Mouse (Mus musculus) hindbrain, embryonic 11.5 days (tissue): ENCODE measurements around the gene Isl1. TPM values are rescaled to one million over a fixed set of nuclear protein-coding genes. Genes with fewer than 3 reads are reported as not detected.

Source experiments
- ATAC-seq: fragments of 200-750 bp; cut with Nextera tagmentation; 2 replicates; pipeline ENCODE4 v1.8.0; 2017; ENCODE audit warnings: mild to moderate bottlenecking, moderate TSS enrichment, moderate library complexity; ENCODE audit not compliant: low FRiP score
- DNase-seq: peaks from one replicate; pipeline ENCODE4 v3.0.0-alpha.2; 2015; ENCODE audit warnings: low spot score
- H3K27ac ChIP-seq: fragments of 300-500 bp; sonication (generic); 2 replicates; pipeline ENCODE4 v1.5.1; 2014; ENCODE audit warnings: mild to moderate bottlenecking, low read depth, low read length
- H3K27me3 ChIP-seq: fragments of 300-500 bp; sonication (generic); 2 replicates; pipeline ENCODE4 v1.6.1; 2014; ENCODE audit warnings: mild to moderate bottlenecking, low read length, moderate library complexity, mixed read lengths; ENCODE audit not compliant: control insufficient read depth, insufficient read depth
- H3K36me3 ChIP-seq: fragments of 300-500 bp; sonication (generic); 2 replicates; pipeline ENCODE4 v1.6.1; 2014; ENCODE audit warnings: mild to moderate bottlenecking, low read length, moderate library complexity, mixed read lengths; ENCODE audit not compliant: control insufficient read depth, insufficient read depth
- H3K4me1 ChIP-seq: fragments of 300-500 bp; sonication (generic); replicated peaks from 2 replicates; pipeline ENCODE4 v1.6.1; 2014; ENCODE audit warnings: low read length, mixed read lengths; ENCODE audit not compliant: control insufficient read depth, insufficient read depth
- H3K4me2 ChIP-seq: fragments of 300-500 bp; sonication (generic); replicated peaks from 2 replicates; pipeline ENCODE4 v1.6.1; 2014; ENCODE audit warnings: mild to moderate bottlenecking, low read depth, low read length
- H3K4me3 ChIP-seq: fragments of 300-500 bp; sonication (generic); 2 replicates; pipeline ENCODE4 v1.5.1; 2014; ENCODE audit warnings: low read depth, low read length
- H3K9ac ChIP-seq: fragments of 300-500 bp; sonication (generic); 2 replicates; pipeline ENCODE4 v1.6.1; 2014; ENCODE audit warnings: low read depth, low read length
- H3K9me3 ChIP-seq: fragments of 300-500 bp; sonication (generic); 2 replicates; pipeline ENCODE4 v1.6.1; 2016; ENCODE audit warnings: low read length; ENCODE audit not compliant: control insufficient read depth
- WGBS: fragments of 180-500 bp; shearing (Covaris S2); extraction: QIAGEN DNeasy Blood & Tissue Kit; methylation state at CpG from one replicate; pipeline ENCODE4 v1.1.7; 2014; 5-methylcytosine and 5-hydroxymethylcytosine counted together
- polyA plus RNA-seq: library from polyadenylated mRNA; unstranded; fragments of >200 nt; fragmentation: Nextera tagmentation; extraction: Ambion mirVana; gene quantifications from 2 replicates; pipeline ENCODE4 v1.2.1, GENCODE M21; 2014

The Isl1 gene
- polyA plus RNA-seq, 1 experiment from 2014 or later, result 46.5 TPM

DNA sequence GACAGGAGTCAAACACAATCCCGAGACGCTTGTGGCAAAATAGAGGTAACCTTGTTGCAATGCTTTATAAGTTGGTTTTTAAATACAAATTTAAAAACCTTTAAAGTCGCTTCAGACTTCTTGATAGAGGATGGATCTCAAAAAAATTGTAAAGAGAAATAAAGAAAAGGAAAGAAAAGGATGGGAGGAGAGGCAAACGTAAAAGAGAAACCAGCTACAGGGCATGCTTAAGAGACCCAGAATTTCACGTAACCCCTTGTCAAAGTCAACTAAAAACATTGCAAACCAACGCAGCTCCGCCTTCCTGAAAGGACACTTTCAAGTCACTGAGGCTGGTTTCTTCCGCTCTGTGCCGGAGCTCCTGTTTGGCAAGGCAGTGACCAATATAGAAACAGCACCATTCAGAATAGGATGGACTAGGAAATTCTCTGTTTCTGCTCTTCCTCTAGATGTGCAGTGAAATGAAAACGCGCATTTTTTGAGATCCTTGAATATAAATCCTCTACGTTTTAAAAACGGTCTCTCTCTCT lies 10.8 kb downstream of the Isl1 start:
- no peaks in the 10 kb centered on the region for H3K36me3 ChIP-seq

DNA sequence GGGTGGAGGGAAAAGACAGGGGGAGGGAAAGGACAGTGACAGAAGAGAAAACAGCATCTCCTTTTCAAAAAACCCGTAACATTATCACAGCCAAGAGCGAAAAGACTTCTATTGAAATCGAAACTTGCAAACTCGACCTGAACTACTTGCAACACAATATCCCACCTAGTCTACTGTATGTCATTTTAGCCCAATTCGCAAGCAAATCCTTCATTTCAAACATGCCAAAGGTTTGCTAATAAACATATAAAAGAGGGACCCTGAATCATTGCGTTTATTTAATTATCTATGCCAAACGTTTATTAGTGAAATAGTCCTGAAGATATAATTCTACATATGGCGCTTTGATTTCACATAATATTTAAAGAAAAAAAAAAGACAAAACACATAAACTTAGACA lies 11.5 kb downstream of the Isl1 start:
- H3K4me2 ChIP-seq, result no peak overlapping the region
- 2% methylated on average over 8 of the region's 8 CpGs for WGBS
- peak; percentile 44 for DNase-seq

More for the DNA sequence above, 10.8 kb downstream of the Isl1 start:
- Histone ChIP-seq H3K27ac (no peak overlapping the region), H3K4me3 (no peak overlapping the region), H3K27me3 (peaks cover 82% of the 10 kb centered on the region), H3K9ac (no peak overlapping the region), H3K4me2 (no peak overlapping the region), H3K9me3 (no peaks in the 10 kb centered on the region), H3K4me1 (no peaks in the 10 kb centered on the region)
- ATAC-seq (no peak), DNase-seq (peak; percentile 47)
- WGBS, result 2% methylated on average over 13 of the region's 13 CpGs

GRCm38 (mm10) chr13:116297048-116297811 lies 12.3 kb downstream of the Isl1 start:
- Histone ChIP-seq H3K9ac (no peak overlapping the region), H3K4me3 (no peak overlapping the region), H3K9me3 (no peaks in the 10 kb centered on the region), H3K4me1 (no peaks in the 10 kb centered on the region), H3K4me2 (no peak overlapping the region), H3K36me3 (no peaks in the 10 kb centered on the region), H3K27me3 (peaks cover 82% of the 10 kb centered on the region), H3K27ac (no peak overlapping the region)
- DNase-seq (peak; percentile 60), ATAC-seq (no peak)
- under 1% methylated on average over 33 of the region's 33 CpGs for WGBS

More for the DNA sequence above, 11.5 kb downstream of the Isl1 start:
- Histone ChIP-seq H3K27ac (no peak overlapping the region), H3K9ac (no peak overlapping the region), H3K27me3 (peaks cover 82% of the 10 kb centered on the region), H3K4me3 (no peak overlapping the region), H3K36me3 (no peaks in the 10 kb centered on the region), H3K9me3 (no peaks in the 10 kb centered on the region), H3K4me1 (no peaks in the 10 kb centered on the region)
- ATAC-seq, result no peak

GRCm38 (mm10) chr13:116295401-116295800 lies 14.1 kb downstream of the Isl1 start:
- Histone ChIP-seq H3K36me3 (no peaks in the 10 kb centered on the region), H3K27me3 (peaks cover 70% of the 10 kb centered on the region), H3K4me2 (no peak overlapping the region), H3K4me3 (no peak overlapping the region), H3K9ac (no peak overlapping the region), H3K9me3 (no peaks in the 10 kb centered on the region), H3K4me1 (no peaks in the 10 kb centered on the region), H3K27ac (no peak overlapping the region)
- WGBS, result 5% methylated on average over 4 of the region's 4 CpGs
- ATAC-seq (no peak), DNase-seq (peak; percentile 21)

- Histone ChIP-seq H3K4me2 (no peak overlapping the region), H3K4me1 (no peaks in the 10 kb centered on the region), H3K27me3 (peaks cover 64% of the 10 kb centered on the region), H3K9ac (no peak overlapping the region), H3K27ac (no peak overlapping the region), H3K36me3 (no peaks in the 10 kb centered on the region), H3K4me3 (no peak overlapping the region), H3K9me3 (no peaks in the 10 kb centered on the region)
- under 1% methylated on average over 6 of the region's 6 CpGs for WGBS
- DNase-seq (peak; percentile 53), ATAC-seq (no peak)
Observed at GRCm38 (mm10) chr13:116294734-116295133, 14.8 kb downstream of the Isl1 start.

GRCm38 (mm10) chr13:116294151-116294461 lies 15.4 kb downstream of the Isl1 start:
- ATAC-seq (no peak), DNase-seq (no peak)
- Histone ChIP-seq H3K9ac (no peak overlapping the region), H3K4me3 (no peak overlapping the region), H3K4me2 (no peak overlapping the region), H3K27me3 (peaks cover 60% of the 10 kb centered on the region), H3K36me3 (no peaks in the 10 kb centered on the region), H3K4me1 (no peaks in the 10 kb centered on the region), H3K27ac (no peak overlapping the region), H3K9me3 (no peaks in the 10 kb centered on the region)
- WGBS, result 0% methylated on average over 11 of the region's 11 CpGs

DNA sequence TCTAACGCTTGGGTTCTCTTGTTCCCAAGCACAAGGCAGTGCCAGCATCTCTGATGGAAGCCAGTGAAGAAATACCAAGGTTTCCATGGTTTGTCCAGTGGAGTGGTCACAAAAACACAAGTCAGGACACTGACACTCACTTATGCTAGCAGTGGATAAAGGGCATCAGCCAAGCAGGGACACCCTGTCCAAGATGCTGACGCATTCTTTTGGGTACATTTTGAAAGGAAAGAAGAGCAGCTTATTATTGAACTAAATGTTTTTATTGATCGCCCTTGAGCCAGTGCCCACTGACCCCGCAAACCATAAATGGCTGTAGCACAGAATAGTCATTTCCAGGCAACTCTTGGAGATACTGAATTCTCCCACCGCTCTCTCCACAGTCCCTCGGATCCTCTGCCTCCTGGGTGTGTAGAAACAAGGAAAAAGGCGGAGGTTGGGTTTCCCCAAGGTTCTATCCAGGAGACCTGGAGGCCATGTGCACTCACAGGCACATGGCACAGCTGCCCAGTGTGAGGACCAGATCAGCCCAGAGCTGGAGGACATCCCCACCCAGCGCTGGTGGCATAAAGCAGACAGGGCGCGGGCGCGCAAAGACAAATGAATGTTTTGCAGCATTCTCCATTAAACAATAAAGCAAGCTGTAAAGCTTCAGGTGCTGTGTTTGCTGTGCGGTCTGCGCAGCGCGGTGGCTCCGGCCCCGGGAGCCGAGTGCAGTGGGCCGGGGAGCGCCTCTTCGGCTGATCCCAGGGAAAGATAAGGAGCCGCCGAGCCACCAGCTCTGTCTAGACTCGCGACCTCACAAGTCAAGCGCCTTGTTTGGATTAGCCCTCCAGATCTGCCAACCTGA lies 16.0 kb downstream of the Isl1 start:
- Histone ChIP-seq H3K4me1 (no peaks in the 10 kb centered on the region), H3K36me3 (no peaks in the 10 kb centered on the region), H3K9ac (no peak overlapping the region), H3K27ac (no peak overlapping the region), H3K4me2 (no peak overlapping the region), H3K27me3 (peaks cover 56% of the 10 kb centered on the region), H3K9me3 (no peaks in the 10 kb centered on the region), H3K4me3 (no peak overlapping the region)
- ATAC-seq (peak; percentile 75), DNase-seq (peak; percentile 63)
- 2% methylated on average over 27 of the region's 27 CpGs for WGBS

- 86% methylated on average over 1 of the region's 1 CpGs for WGBS
- Histone ChIP-seq H3K4me2 (no peak overlapping the region), H3K9ac (no peak overlapping the region), H3K9me3 (no peaks in the 10 kb centered on the region), H3K27ac (no peak overlapping the region), H3K27me3 (peaks cover 28% of the 10 kb centered on the region), H3K4me3 (no peak overlapping the region), H3K4me1 (no peaks in the 10 kb centered on the region), H3K36me3 (no peaks in the 10 kb centered on the region)
- no peak for ATAC-seq
- no peak for DNase-seq
Observed at GRCm38 (mm10) chr13:116289655-116290054, 19.8 kb downstream of the Isl1 start.
